Mouse (Mus musculus) 416B (cell line): Measurements from ENCODE around the gene Tctex1d4.

Experiments used
- DNase-seq: peaks from one replicate; pipeline ENCODE4 v3.0.0; 2011; ENCODE audit warnings: low read depth

The Tctex1d4 gene

DNA sequence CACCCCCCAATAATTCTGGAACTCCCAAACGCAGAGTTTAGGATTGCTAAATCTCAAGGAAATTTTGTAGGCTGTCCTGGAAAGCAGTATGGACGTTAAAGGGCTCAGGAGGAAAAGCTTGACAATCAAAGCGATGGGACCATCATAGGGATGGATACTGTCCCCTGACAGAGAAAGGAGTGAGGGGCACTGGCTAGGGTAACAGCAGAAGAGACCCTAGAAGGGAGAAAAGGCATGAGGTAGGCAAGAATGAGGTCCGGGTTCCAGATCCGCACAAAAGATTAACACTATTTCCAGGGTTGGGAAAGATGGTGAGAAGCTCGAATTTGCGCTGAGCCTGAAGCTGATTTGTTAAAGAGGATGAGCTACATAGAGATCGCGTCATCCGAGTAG is 6.5 kb upstream of the Tctex1d4 start:
- no peak for DNase-seq

DNA sequence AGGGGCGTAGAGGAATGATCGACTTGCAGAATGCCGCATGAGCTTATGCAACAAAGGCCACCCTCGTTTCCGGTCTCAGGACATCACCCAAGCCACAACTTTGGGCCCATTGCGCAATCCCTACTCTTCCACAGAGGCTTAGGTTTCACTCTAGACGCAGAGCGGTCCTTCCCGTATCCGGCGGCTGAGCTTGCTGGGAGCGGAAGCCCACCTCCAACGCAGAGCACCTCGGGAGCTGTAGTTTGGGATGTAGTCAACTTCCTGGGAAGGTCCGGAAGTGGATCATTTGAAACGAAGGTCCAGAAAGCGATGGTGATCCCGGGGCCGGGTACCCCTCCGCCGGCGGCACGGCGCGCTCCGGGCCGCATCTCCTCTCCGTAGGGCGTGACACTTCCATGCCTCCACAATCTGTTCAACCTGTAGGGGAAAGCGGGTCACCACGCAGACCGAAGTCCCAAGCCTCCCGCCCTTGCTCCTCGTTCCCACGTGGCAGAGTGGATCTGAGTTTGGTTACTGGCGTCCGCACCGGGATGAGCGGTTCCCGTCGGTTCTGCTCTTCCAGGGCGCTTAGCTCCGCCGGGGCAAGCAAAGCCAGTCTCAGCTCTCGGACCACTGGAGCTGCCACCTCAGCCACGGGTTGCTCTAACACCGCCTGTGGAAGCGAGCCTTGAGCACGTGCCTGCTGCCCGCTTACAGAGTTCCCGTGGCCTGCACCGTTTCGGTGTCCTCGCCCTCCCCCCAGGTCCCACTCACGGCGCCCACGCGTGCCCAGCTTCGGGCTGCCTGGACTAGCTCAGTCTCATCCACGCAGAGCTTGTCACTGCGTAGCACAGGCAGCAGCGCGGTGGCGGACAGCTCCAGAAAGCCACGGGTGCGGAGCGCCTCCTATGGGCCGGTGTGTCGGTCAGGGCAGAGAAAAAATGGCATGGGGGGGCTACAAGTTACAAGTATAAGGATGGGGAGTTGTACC is 5.9 kb upstream of the Tctex1d4 start:
- peak; percentile 100 for DNase-seq

DNA sequence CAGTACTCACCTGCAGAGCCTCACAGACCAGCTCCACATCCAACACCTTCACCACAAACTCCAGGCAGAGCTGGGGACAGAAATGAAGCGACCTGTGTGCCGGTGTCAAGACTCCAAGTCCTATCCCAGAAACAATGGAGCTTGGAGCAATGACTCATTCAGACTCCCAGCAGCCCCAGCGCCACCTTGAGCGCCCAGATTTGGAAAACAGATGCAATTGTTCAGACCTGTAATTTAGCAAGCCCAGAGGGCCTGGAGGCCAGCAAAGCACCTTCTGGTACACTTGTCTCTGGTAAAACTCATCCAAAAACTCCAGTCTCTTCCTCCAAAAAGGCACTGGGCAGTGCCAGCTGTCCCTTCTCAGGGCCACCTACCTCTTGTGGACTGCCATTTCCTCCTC is 4.4 kb upstream of the Tctex1d4 start:
- no peak for DNase-seq

DNA sequence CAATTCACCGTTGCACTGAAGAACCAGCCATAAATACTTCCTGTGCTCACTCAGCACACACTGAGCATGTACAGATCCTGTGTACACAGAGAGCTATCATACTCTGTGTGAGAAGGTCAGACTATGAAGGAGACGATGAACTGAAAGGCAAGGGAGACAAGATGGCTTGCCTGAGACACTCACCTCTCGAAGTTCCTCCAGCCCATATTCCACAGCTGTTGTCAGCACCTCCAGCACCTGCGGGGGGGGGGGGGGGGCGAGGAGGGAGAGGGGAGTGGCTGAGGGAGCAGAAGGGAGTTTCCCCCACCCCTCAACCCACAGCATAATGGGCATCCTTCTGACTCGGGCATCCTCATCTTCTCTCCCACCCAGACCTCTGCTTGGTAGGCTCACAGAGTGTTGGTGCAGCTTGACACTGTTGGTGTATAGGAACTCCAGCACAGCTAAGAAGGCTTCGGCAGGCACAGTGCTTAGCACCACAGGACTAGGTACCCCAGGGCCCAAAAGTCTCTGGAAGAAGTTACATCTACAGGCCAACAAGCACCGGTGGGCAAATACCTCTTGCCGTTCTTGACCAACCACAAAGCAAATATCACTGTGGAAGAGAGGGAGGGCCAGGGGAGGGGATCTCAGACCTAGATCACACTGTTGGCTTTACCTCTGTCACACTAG is 2.9 kb upstream of the Tctex1d4 start:
- DNase-seq: no peak

DNA sequence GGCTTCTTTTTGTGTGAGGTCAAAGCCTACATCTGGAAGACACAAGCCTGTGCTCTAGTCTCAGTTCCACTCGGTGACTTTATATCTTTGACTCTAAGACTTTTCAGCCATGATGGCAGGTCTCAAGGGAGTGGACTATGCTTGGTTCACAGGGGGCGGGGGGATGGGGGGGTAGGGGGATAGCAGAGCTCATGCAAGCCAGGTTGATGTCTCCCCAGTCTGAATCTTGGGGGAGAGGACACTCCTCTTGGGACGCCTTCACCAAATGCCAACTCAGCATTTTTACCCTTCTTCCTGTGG is 2.4 kb upstream of the Tctex1d4 start:
- no peak for DNase-seq

DNA sequence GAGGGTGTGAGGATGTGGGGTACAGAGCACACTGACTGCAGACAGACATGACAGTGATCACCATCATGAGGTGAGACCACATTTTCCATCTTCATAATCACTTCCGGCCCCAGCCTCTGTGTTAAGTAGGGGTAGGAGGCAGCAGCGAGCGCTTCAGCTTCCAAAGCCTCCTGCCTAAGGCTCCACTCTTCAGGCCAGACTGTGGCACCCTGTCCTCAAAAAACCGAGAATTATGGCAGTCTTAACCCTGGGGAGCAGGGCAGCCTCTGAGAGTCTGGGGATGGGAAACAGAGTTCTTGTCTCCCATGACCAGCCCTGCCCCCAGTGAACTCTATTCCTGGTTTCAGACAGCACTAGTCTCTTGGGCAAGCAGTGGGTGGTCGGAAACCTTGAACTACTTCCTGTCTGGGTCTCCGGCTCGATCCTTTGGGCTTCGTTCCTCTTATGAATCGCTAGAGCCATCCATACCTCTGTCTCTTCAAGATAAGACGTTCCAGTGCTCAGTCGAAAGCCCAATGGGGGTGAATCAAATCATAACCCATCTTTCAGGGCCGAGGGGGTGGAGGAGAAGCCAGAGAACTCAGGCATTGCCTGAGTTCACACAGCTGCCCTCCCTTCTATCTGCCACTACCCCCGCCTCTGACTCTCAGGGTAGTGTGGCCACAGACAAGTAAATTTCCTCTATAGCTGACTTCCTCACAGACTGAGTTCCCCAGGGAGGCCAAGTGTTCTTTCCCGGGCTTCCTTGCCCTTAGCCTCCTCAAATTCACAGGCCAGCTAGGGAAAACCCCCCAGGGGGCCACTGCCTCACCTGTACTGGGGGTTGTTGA is 1.9 kb upstream of the Tctex1d4 start:
- peak; percentile 94 for DNase-seq

DNA sequence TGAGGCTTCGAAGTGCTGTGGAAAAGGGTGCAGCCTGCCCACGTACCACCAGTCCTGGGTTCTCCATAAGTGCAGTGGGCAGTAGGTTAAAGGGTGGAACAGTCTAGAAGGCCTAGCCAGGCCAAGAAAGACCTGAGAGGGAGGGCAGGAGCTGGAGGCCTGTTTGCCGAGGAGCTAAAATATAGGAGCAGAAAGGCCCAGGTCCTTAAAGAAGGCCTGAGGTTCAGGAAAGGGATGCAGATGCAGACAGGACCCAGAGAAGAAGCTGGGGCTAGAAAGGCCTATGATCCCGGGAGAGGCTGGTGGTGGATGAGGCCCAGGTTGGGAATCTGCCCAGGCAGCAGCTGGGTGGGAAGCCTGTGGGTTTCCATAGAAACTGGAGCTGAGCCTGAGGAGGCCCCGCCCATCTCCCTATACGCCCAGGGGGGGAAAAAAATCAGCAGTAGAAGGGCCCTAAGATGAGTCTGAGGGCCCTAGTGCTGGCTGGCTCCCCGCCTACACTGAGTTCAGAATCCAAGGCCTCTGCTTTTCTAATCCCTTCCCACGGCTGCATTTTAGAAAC is 1.2 kb upstream of the Tctex1d4 start, which contains the start of gene Btbd19:
TSS of gene Btbd19 (minus strand) at position 378 of the 562 bp plus-strand sequence.
- peak; percentile 45 for DNase-seq

DNA sequence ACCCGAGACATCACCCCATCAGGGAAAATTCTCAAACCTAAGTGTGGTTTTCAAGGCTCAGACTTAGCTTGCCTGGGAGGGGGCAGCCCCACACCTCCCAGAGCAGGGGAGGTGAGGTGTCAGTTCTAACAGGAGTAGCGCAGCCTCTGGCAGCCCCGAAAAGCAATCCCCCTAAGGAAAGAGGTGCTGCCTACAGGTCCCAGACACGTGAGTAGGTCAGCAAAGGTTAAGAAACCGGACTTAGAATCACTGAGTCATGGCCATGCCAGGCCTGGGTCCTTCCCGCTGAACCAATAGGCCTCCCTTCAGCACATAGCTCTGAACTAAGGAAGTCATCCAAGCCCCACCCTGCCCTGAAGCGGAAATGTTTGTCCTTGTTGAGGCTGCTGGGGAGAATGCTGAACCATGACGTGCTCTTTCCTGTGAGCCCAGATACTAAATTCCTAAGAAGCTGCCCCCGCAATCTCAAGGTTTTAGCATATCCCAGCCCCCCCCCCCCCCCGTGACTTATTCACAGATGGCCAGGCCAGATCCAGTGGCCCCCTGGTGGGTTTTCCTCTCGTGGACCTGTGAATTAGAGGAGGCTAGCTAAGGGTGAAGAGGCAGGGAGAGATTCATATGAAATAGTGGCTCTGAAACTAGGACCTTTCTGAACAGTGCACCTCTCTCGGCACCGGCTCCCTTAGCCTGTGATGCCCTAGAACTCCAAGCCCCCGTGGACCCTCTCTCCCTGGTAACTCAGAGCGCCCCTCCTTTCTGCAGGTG is 502 bp upstream of the Tctex1d4 start:
- DNase-seq: peak; percentile 97

DNA sequence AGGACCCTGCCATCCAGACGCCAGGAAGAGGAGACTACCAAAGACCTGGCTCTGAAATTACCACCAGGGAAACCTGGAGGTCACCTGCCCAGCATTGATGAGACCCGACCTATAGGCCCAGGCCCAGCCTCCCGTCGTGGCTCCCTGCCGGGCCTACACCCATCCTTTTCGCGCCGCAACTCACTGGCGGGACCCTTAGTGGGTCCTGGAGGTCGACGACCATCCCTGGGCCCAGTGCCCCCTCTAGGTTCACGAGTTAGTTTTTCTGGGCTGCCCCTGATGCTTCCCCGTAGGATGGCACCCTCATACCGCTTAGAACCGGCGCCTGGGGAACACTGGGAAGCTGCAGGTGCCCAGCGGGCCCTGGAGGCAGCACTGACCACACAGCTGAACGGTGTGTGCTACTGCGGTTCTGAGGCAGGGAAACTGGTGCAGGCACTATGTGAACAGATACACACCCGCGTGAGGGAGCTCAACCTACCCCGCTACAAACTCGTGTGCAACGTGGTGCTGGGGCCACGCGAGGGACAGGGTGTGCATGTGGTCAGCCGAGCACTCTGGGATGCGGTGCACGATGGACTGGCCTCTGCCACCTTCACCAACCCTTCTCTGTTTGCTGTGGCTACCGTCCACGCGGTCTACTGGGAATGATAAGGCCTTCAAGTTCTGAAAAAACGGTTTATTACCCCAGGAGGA is 1.5 kb downstream of the Tctex1d4 start:
- DNase-seq: no peak

DNA sequence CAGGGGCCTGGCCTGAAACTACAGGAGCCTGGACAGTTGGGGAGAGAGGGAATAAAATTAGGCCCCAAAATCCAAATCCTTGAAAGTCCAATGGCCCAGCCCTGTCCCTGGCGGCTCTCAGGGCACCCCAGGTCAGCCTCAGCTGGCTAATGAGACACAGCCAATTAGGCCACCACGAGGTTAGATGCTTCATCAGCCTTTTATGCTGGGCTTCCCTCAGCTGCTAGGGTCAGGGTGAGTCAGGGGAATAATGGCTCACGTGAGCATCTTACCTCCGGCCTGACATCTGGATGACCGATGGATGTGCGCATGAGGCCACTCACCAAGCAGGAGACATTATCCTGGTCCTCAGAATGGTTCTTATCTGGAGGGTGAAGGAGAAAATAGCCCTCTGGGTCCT is 4.2 kb downstream of the Tctex1d4 start:
- no peak for DNase-seq

DNA sequence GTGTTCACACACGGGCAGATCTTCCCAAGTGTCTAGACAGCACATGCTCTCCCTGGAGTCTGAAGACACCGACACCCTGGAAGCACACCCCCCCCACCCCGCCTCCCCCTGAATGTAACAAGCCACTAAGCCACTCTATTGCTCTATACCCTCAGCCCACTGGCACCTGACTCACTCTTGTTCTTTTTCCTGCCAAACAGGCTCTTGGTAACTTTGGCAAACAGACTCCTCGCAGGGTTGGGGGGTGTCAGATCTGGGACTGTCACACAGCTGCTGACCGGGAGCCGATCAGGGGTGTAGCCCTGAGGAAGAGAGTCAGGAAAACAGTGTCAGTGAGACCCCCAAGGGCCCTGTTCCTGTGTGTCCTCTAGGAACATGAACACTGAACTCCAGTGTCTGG is 4.6 kb downstream of the Tctex1d4 start:
- no peak for DNase-seq

DNA sequence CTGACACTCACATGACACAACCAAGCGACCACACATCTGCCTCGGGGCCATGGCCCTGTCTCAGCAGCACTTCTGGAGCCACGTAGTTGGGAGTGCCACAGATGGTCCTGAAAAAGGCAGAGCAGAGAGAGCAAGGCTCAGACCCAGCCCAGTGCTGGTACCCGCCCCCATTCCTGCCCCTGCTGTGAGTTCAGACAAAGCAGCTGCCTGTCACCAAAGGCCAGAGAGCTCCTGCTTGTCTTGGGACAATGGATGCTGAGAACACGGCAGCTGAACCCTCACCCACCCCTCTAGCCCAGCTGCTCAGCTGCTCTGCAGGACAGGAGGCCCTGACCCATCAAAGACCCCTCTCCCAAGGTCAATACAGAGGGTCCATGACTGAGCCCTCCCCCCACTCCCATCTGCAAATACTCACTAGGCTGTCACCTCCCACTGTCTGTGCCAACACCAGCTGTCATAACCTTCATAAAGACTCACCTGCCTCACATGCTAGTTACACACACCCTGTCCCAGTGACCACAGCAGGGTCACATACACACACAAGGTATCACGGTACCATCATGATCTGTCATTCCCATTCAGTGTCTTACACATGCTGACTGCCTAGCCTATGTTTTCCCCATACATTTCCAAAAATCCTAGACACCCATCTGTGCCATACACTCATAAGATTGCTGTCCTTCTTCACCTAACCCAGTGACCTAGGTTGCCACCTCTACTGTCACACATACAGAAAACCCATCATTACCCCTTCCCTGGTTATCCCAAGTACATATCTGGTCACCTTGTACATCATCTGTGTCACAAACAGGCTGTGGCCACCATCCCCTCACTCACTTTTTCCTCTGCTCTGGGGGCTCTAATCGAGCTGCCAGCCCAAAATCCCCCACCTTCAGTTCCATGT is 5.5 kb downstream of the Tctex1d4 start:
- no peak for DNase-seq

DNA sequence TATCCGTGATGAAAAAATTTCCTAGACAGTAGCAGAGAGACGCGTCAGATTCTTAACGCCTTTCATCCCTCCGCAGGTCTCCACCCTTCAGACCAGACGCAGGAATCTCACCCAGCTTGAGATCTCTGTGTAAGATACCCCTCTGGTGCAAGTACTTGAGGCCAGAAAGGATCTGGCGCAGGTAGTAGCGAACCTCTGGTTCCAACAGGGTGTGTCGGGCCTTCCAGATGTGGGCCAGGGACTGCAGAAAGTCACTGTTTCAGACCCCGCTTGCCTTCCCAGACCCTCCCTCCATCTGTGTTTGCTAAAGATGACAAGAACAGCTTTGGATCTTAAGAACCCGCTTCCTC is 6.2 kb downstream of the Tctex1d4 start:
- no peak for DNase-seq

DNA sequence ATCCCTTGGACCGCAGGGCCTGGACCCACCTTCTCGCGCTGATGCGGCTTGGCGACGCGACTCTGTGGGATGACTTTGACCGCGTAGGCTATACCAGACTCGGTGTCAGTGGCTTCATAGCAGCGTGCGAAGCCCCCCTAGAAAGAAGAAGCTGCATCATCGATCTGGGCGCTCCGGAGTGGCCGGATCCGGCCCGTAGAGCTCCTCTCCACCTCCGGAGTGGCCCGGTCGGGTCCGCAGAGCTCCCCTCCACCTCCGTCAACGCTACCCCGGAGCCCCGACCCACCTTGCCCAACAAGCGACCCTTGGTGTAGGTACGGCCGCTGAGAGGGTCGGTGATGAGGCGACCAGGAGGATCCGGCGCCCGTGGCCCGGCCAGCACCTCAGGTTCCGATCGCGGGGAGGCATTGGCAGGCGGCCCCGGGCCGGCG is 6.8 kb downstream of the Tctex1d4 start:
- DNase-seq: no peak

DNA sequence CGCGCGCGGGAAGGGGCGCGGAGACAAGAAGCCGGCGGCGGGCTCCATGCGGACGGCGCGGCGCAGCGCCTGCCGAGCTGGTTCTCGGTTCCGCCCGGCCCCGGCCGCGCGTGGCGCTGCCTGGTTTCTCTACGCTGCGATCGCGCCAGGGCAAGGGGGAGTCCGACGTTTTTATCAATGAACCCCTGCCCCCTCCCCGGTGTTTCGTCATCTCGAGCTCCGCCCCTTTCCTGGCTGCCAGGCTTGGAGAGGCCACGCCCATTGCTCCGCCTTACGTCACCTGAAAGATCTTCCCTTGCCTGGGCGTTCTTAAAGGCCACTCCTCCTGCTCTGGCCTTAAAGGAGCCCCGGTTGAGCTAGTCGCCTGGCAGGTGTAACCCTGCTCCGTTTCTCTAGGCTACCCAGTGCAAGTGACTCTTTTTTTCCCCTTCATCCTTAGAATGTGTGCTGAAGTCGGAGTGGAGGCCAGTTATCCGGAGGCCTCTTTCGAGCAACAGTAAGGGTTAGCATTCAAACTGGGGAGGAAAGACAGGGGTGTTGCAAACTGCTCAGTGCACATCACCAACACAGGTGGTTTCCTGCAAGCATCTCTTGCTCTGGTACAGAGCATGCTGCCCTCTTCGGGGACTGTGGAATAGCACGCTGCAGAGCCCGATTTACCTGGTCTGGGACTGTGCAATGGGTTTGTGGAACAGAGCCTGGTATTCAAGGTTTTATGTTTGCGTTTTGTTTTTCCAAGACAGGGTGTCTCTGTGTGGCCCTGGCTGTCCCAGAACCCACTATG is 7.4 kb downstream of the Tctex1d4 start, which contains the start of gene Plk3:
TSS of gene Plk3 (minus strand) at position 147 of the 784 bp plus-strand sequence.
- DNase-seq: peak; percentile 97

DNA sequence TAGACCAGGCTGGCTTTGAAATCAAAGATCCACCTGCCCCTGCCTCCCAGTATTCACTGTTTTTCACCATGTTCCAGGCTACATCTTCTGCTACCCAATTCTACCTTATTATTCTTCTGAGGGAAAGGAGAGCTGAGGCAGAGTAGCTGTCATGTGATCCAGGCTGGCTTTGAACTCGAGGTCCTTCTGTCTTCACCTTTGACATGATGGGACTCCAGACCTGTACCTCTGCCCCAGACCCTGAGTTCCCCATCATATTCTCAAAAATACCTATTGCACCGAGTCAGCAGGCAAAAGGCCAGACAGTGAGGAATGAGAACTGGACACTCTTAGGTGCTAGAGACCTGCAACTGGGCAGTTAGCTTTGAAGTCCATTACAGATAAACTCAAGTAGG is 8.0 kb downstream of the Tctex1d4 start:
- no peak for DNase-seq

DNA sequence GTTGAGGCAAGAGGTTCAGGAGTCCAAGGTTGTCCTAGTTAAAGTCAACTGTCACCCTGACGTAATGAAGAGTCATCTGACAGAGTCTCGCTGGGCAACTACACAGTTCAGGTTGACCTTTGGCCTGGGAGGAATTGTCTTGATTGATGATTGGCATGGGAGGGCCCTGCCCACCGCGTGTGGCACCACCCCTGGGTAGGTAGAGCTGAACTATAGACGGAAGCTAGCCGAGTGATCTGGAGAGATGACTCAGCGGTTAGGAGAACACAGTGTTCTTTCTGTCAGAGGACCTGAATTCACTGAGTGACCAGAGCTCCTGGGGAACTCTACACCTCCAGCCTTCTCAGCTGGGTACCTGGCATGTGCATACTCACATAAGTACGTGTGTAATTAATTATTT is 9.4 kb downstream of the Tctex1d4 start:
- DNase-seq: peak; percentile 89

DNA sequence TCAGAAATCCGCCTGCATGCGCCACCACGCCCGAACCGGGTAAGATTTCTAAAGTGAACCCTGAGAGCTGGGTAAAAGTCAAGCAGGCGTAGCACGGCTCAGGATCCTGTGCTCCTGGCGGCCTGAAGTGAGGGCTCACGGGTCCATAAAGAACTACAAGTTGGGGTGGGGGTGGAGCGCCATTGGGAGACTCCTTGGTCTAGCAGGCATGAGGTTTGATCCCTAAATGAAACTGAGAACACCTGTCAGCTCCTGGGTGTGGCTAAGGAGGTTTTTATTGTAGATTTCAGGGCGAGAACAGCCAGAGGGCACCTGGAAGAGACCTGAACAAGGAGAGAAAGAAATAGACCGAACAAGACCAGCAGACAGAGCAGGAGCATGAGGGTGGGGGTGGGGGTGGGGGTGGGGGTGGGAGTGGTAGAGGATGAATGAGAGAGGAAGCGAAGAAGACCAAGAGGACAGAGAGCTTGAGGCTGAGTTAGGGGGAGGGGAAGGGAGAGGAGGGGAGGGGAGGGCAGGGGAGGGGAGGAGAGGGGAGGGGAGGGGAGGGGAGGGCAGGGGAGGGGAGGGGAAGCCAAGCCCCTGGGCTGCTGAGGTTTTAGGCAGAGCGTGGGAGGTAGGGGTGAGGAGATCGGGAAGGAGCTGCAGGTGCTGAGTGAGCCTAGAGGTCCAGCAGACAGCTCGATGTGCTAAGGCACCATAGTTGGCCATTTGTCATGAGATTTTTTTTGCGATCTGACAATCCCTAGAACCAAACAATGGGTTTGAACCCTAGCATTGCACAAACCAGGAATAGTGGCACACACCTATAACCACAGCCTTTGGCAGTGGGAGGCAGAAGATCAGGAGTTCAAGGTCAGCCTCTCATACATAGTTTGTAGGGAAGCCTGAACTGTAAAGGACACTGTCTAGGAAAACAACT is 12.0 kb downstream of the Tctex1d4 start:
- no peak for DNase-seq
